Mouse (Mus musculus) heart, adult 9 months (tissue): ENCODE measurements around the gene Rab11b.
"Not testable (repeated sequence)": the region's sequence is repeated elsewhere in the genome, so short reads cannot be mapped to it uniquely, and the experiment has no call there.

ENCODE experiments used
- DNase-seq, 2 experiments: peaks; one replicate each; pipeline ENCODE4 v3.0.0; 2022; ENCODE audit warnings: low spot score in 2 of 2

The Rab11b gene

GRCm38 (mm10) chr17:33773426-33773825, 13.1 kb upstream of the Rab11b start:
- DNase-seq, result no peak

GRCm38 (mm10) chr17:33771617-33772016, 11.3 kb upstream of the Rab11b start:
- DNase-seq, result no peak

GRCm38 (mm10) chr17:33766389-33766788, 6.1 kb upstream of the Rab11b start:
- DNase-seq, result no peak

GRCm38 (mm10) chr17:33759767-33760254, 519 bp downstream of the Rab11b start:
- DNase-seq, result peak; percentile 91 to 93

- DNase-seq, result peak; percentile 53 to 54
These were observed 3.1 kb downstream of the Rab11b start for GRCm38 (mm10) chr17:33757231-33757630.

- peak; percentile 69 to 72 for DNase-seq
These were observed 4.1 kb downstream of the Rab11b start for GRCm38 (mm10) chr17:33756108-33756790.

GRCm38 (mm10) chr17:33755418-33756107, 4.8 kb downstream of the Rab11b start:
- DNase-seq, result peak in 1 of 2 experiments; percentile 10

GRCm38 (mm10) chr17:33754656-33755055, 5.7 kb downstream of the Rab11b start:
- DNase-seq, result no peak

- DNase-seq, result no peak
These were observed 8.0 kb downstream of the Rab11b start for GRCm38 (mm10) chr17:33752297-33752696.

- DNase-seq, result no peak
These were observed 9.1 kb downstream of the Rab11b start for GRCm38 (mm10) chr17:33751181-33751580.

GRCm38 (mm10) chr17:33749451-33749850, 10.9 kb downstream of the Rab11b start:
- DNase-seq, result no peak

- peak; percentile 64 to 76 for DNase-seq
These were observed 14.3 kb downstream of the Rab11b start for GRCm38 (mm10) chr17:33746011-33746410.

- no peak for DNase-seq
These were observed 15.5 kb downstream of the Rab11b start for GRCm38 (mm10) chr17:33744686-33745384.

- DNase-seq, result no peak
These were observed 17.9 kb downstream of the Rab11b start for GRCm38 (mm10) chr17:33742420-33742819.

- not testable (repeated sequence) for DNase-seq
These were observed 26.8 kb downstream of the Rab11b start for GRCm38 (mm10) chr17:33733526-33733925.

- DNase-seq, result not testable (repeated sequence)
These were observed 27.7 kb downstream of the Rab11b start for GRCm38 (mm10) chr17:33732556-33733083.

- no peak for DNase-seq
These were observed 31.1 kb downstream of the Rab11b start for GRCm38 (mm10) chr17:33729215-33729614.

- DNase-seq, result no peak
These were observed 31.9 kb downstream of the Rab11b start for GRCm38 (mm10) chr17:33728396-33728795.

GRCm38 (mm10) chr17:33719736-33720378, 40.5 kb downstream of the Rab11b start:
- no peak for DNase-seq

GRCm38 (mm10) chr17:33718944-33719725, 41.2 kb downstream of the Rab11b start:
- DNase-seq, result no peak

GRCm38 (mm10) chr17:33718384-33718881, 41.9 kb downstream of the Rab11b start, which contains the start of gene March2:
March2 (minus strand) TSS chr17:33718670.
- peak; percentile 98 to 99 for DNase-seq
